Mouse (Mus musculus) intestine, postnatal 0 days (tissue): ENCODE measurements around the gene Tbc1d10a. TPM values are rescaled to one million over a fixed set of nuclear protein-coding genes. Genes with fewer than 3 reads are reported as not detected.

Experiments
- ATAC-seq: fragments of 200-750 bp; cut with Nextera tagmentation; 2 replicates; pipeline ENCODE4 v1.8.0; 2017; ENCODE audit warnings: mild to moderate bottlenecking, moderate TSS enrichment, moderate library complexity
- H3K27ac ChIP-seq: fragments of 300-500 bp; sonication (generic); 2 replicates; pipeline ENCODE4 v1.5.1; 2014; ENCODE audit warnings: mild to moderate bottlenecking, low read depth, low read length, moderate library complexity
- H3K27me3 ChIP-seq: fragments of 300-500 bp; sonication (generic); replicated peaks from 2 replicates; pipeline ENCODE4 v1.6.1; 2014; ENCODE audit warnings: low read length, mixed read lengths; ENCODE audit not compliant: control insufficient read depth, insufficient read depth
- H3K36me3 ChIP-seq: fragments of 300-500 bp; sonication (generic); 2 replicates; pipeline ENCODE4 v1.6.1; 2014; ENCODE audit warnings: mild to moderate bottlenecking, moderate library complexity; ENCODE audit not compliant: control insufficient read depth, insufficient read depth
- H3K4me1 ChIP-seq: fragments of 300-500 bp; sonication (generic); replicated peaks from 2 replicates; pipeline ENCODE4 v1.6.1; 2014; ENCODE audit warnings: antibody characterized with exemption, low read length, mixed read lengths; ENCODE audit not compliant: control insufficient read depth, insufficient read depth
- H3K4me2 ChIP-seq: fragments of 300-500 bp; sonication (generic); replicated peaks from 2 replicates; pipeline ENCODE4 v1.6.1; 2014; ENCODE audit warnings: low read depth, mild to moderate bottlenecking, moderate library complexity
- H3K4me3 ChIP-seq: fragments of 300-500 bp; sonication (generic); 2 replicates; pipeline ENCODE4 v1.5.1; 2014; ENCODE audit warnings: low read depth, low read length
- H3K9ac ChIP-seq: fragments of 300-500 bp; sonication (generic); 2 replicates; pipeline ENCODE4 v1.6.1; 2014; ENCODE audit warnings: mild to moderate bottlenecking, low read depth, low read length
- H3K9me3 ChIP-seq: fragments of 300-500 bp; sonication (generic); 2 replicates; pipeline ENCODE4 v1.6.1; 2016; ENCODE audit warnings: mixed run types; ENCODE audit not compliant: control insufficient read depth
- CTCF ChIP-seq: sonication (generic); IDR thresholded peaks from 2 replicates; pipeline ENCODE4 v1.5.1; 2016; ENCODE audit warnings: low read depth, mild to moderate bottlenecking, control low read depth, antibody characterized with exemption, moderate library complexity
- WGBS: fragments of 180-500 bp; shearing (Covaris S2); extraction: QIAGEN DNeasy Blood & Tissue Kit; methylation state at CpG from one replicate; pipeline ENCODE4 v1.1.7; 2014; 5-methylcytosine and 5-hydroxymethylcytosine counted together
- polyA plus RNA-seq: library from polyadenylated mRNA; unstranded; fragments of >200 nt; fragmentation: Nextera tagmentation; extraction: Ambion mirVana; gene quantifications from 2 replicates; pipeline ENCODE4 v1.2.1, GENCODE M21; 2015

Tbc1d10a gene
- polyA plus RNA-seq, 1 experiment from 2014 or later: 37.2 TPM

DNA sequence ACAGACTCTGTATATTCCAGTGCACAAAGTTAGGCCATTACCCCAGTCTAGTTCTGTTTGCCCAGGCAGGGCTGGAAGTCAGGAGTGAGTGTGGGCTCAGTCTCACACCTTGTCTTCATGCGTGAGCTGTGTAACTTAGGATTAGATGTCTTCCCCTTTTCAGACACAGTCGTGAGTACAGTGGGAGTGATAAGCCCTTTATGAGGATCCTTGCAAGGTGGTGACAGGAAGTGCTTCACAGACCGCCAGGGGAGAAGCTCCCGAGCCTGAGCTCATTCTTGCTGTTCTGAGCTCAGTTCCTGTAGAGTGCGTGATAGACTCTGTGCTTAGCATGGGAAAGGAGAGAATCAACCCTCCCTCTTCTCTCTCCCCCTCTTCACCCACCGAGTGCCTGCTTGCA is 20.0 kb downstream of the Tbc1d10a start:
- 65% methylated on average over 6 of the region's 6 CpGs for WGBS
- Histone ChIP-seq H3K4me1 (peaks cover 3% of the 10 kb centered on the region; the same call in 1 of the 2 replicates), H3K4me3 (no peak overlapping the region), H3K4me2 (no peak overlapping the region), H3K27ac (no peak overlapping the region), H3K27me3 (no peaks in the 10 kb centered on the region), H3K36me3 (peaks cover 58% of the 10 kb centered on the region), H3K9ac (no peak overlapping the region), H3K9me3 (no peaks in the 10 kb centered on the region)
- no peak for TF ChIP-seq CTCF
- no peak for ATAC-seq

DNA sequence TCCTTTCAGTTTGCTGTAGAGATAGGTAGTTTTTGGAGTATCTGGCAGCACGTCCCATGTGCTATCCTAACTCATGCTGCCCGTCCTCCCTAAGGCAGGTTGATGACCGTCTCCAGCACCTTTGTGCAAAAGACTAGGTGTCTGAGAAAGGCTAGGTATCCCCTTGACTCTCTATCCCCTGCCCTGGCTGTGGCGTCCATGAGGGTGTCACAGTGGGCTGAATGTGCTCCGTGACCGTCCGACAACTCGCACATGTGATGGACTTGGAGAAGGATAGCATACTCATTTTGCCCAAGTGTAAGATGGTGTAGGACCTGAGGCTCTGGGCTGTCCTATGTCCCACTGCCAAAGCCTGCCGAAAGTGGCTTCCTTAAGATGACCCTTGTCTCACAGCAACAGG is 21.1 kb downstream of the Tbc1d10a start:
- Histone ChIP-seq H3K36me3 (peaks cover 67% of the 10 kb centered on the region), H3K27ac (no peak overlapping the region), H3K27me3 (no peaks in the 10 kb centered on the region), H3K4me1 (no peaks in the 10 kb centered on the region; the same call in 1 of the 2 replicates), H3K9ac (no peak overlapping the region), H3K4me2 (no peak overlapping the region), H3K9me3 (no peaks in the 10 kb centered on the region), H3K4me3 (no peak overlapping the region)
- WGBS: 94% methylated on average over 9 of the region's 9 CpGs
- TF ChIP-seq CTCF: no peak
- no peak for ATAC-seq

DNA sequence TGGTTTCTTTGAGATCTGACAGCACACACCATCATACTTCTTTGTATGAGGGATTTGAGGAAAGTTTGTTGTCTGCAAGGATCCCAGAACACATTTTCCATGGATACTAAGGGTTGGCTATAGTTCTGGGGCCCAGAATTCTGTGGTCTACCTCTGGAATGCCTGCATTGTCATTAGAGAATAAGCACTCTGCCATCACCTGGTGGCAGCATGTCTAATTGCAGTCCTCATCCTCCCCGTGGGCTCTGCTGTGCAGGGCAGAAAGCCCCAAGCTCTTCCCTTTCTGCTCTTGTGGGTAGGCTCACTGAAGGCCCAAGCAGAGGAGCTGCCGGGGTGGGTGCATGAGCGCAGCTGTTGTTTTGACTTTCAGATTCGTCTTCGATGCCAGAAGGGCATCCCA is 23.0 kb downstream of the Tbc1d10a start:
- Histone ChIP-seq H3K9me3 (no peaks in the 10 kb centered on the region), H3K27me3 (no peaks in the 10 kb centered on the region), H3K4me2 (no peak overlapping the region), H3K9ac (no peak overlapping the region), H3K27ac (no peak overlapping the region), H3K4me3 (no peak overlapping the region), H3K4me1 (no peaks in the 10 kb centered on the region), H3K36me3 (peaks cover 86% of the 10 kb centered on the region)
- 74% methylated on average over 5 of the region's 5 CpGs for WGBS
- no peak for ATAC-seq
- peak; percentile 76 for TF ChIP-seq CTCF

DNA sequence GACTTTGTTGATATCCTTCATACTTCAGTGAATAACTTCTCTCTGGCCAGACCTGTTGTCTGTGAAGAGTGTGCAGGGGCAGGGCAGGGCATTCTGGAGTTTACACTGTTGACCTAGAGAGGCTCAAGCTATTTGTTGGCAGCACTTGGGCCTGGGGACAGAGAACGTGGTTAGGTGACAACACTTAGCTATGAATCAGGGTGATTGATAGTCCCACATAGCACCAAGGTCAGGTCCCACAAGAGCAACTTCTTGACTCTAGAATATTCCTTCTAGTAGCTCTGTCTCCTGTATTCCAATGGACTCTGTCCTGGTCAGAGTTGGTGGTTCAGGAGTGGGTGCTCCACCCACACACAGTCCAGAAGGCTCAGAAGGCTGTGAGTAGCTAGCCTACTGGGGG is 24.2 kb downstream of the Tbc1d10a start:
- peak; percentile 28; the same call in 1 of the 2 replicates for ATAC-seq
- no peak overlapping the region for H3K9ac ChIP-seq
- 48% methylated on average over 1 of the region's 1 CpGs for WGBS
- no peaks in the 10 kb centered on the region for H3K4me1 ChIP-seq
- no peaks in the 10 kb centered on the region for H3K27me3 ChIP-seq
- no peak overlapping the region for H3K4me2 ChIP-seq
- H3K27ac ChIP-seq: peak overlapping the region; percentile 54; the same call in 1 of the 2 replicates
- peaks cover 98% of the 10 kb centered on the region for H3K36me3 ChIP-seq
- H3K9me3 ChIP-seq: no peaks in the 10 kb centered on the region
- no peak overlapping the region for H3K4me3 ChIP-seq
- TF ChIP-seq CTCF: no peak

DNA sequence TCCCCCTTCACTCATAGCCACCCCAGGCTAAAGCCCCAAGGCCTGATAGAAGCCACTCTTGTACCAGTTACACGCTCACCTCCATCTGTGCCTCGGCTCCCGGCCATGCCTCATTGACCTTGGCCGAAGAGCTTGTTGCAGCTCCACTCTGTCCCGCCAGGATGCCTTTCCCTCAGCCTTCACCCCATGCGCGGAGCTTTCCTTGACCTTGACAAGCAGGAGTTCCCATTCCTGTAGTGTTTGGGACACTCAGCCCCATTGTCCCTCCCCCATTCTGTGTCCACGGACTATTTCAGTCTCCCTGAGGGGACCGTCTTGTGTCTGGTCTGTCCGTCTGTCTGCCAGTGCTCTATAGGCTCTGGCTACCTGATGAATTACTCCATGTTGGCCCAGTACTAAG is 26.5 kb downstream of the Tbc1d10a start:
- Histone ChIP-seq H3K27ac (no peak overlapping the region), H3K36me3 (peaks cover 76% of the 10 kb centered on the region), H3K27me3 (no peaks in the 10 kb centered on the region), H3K4me2 (no peak overlapping the region), H3K9me3 (no peaks in the 10 kb centered on the region), H3K4me1 (no peaks in the 10 kb centered on the region), H3K4me3 (no peak overlapping the region), H3K9ac (no peak overlapping the region)
- TF ChIP-seq CTCF: no peak
- no peak for ATAC-seq
- 94% methylated on average over 10 of the region's 10 CpGs for WGBS

DNA sequence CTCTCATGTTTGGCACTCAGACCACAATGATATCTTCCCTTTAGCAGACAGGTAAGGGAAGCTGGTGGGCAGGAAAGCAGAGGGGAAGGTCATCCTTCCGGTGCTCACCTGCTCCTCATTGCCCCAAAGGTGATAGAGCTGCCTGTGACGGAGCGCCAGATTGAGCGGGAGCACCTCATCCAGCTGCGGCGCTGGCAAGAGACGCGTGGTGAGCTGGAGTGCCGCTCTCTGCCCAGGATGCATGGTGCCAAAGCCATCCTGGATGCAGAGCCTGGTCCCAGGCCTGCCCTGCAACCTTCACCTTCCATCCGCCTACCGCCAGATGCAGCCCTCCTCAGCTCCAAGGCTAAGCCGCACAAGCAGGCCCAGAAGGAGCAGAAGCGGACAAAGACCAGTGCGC is 28.0 kb downstream of the Tbc1d10a start:
- no peaks in the 10 kb centered on the region for H3K27me3 ChIP-seq
- no peak overlapping the region for H3K27ac ChIP-seq
- 0 out of 2 replicates have a peak, but pooled peaks cover 2% of the 10 kb centered on the region for H3K4me1 ChIP-seq
- no peak for ATAC-seq
- no peaks in the 10 kb centered on the region for H3K9me3 ChIP-seq
- H3K36me3 ChIP-seq: peaks cover 62% of the 10 kb centered on the region
- no peak for TF ChIP-seq CTCF
- no peak overlapping the region for H3K4me3 ChIP-seq
- 94% methylated on average over 14 of the region's 14 CpGs for WGBS
- H3K4me2 ChIP-seq: no peak overlapping the region
- no peak overlapping the region for H3K9ac ChIP-seq

DNA sequence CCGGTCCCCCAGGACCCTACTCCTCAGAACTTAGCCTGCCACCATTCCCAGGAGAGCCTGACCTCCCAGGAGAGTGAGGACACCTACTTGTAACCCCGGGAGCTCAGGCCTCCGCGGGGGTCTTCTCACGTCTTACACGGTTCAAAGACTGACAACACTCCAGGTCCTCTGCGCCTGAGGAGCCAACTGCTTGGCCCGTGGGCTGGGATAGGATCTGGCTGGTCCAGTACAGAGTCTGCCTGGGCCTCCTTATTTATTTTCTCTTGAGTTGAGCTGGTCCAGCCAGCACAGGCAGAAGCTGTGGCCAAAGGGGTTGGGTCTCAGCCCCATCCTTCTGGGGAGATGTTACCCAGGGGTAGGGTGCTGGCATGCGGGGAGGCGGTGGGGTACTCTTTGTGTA is 28.5 kb downstream of the Tbc1d10a start:
- ATAC-seq: no peak
- WGBS: 86% methylated on average over 10 of the region's 10 CpGs
- H3K27ac ChIP-seq: no peak overlapping the region
- no peak overlapping the region for H3K4me2 ChIP-seq
- no peak for TF ChIP-seq CTCF
- no peak overlapping the region for H3K4me3 ChIP-seq
- 0 out of 2 replicates have a peak, but pooled peaks cover 2% of the 10 kb centered on the region for H3K4me1 ChIP-seq
- H3K9me3 ChIP-seq: no peaks in the 10 kb centered on the region
- H3K27me3 ChIP-seq: no peaks in the 10 kb centered on the region
- H3K36me3 ChIP-seq: peaks cover 57% of the 10 kb centered on the region
- no peak overlapping the region for H3K9ac ChIP-seq
